In genomic region chr5:113514062-113514461, GRCm38 (mm10) we compare ENCODE assay signal across 13 mouse cellular contexts. TPM values are rescaled to one million over a fixed set of nuclear protein-coding genes. Genes with fewer than 3 reads are reported as not detected.
DNase-seq lines count a peak whose midpoint lies in the region; ATAC-seq and TF ChIP-seq lines count a peak whose summit lies in the region.
"Had no signal": no experiment of that assay in that cellular context is flagged by ENCODE, and none has a peak within 500 bp of the region (broad histone marks: within the 10 kb centered on the region; RNA-seq: fewer than 3 reads in every experiment).

No protein-coding gene starts in this region.

- TF ChIP-seq CTCF in heart, postnatal 0 days (IDR thresholded peaks at IDR 0.05; ENCODE audit: low read depth), result no peak
- TF ChIP-seq CTCF in cerebellum, adult 2 months (IDR thresholded peaks at IDR 0.05; ENCODE audit: borderline replicate concordance, insufficient read depth, low read depth, low read length), result no peak
- no peak for TF ChIP-seq CTCF in intestine, postnatal 0 days (IDR thresholded peaks at IDR 0.05; ENCODE audit: low read depth)

- TF ChIP-seq EP300 in heart, postnatal 0 days (IDR thresholded peaks at IDR 0.05; ENCODE audit: low read depth), result no peak

- no peaks in the 10 kb centered on the region for H3K9me3 ChIP-seq in heart, postnatal 0 days (replicated peaks; ENCODE audit: control insufficient read depth, low read length)
- H3K9me3 ChIP-seq in forebrain, embryonic 11.5 days (ENCODE audit: control insufficient read depth, low read length), result no peaks in the 10 kb centered on the region
- H3K9me3 ChIP-seq in intestine, postnatal 0 days (ENCODE audit: control insufficient read depth), result no peaks in the 10 kb centered on the region
- H3K9me3 ChIP-seq: liver, embryonic 15.5 days; megakaryocyte, embryonic 14.5 days had no signal

- TF ChIP-seq POLR2A in cerebellum, adult 2 months (IDR thresholded peaks at IDR 0.05; ENCODE audit: borderline replicate concordance, insufficient read depth, low read length), result no peak

- H3K4me2 ChIP-seq in heart, postnatal 0 days (ENCODE audit: low read depth, low read length), result no peak overlapping the region
- H3K4me2 ChIP-seq in forebrain, embryonic 11.5 days (ENCODE audit: low read depth, low read length, severe bottlenecking), result no peak overlapping the region
- no peak overlapping the region for H3K4me2 ChIP-seq in intestine, postnatal 0 days (replicated peaks; ENCODE audit: low read depth)
- H3K4me2 ChIP-seq: liver, embryonic 15.5 days had no signal

- ATAC-seq in heart, postnatal 0 days (ENCODE audit: insufficient read depth, low read depth), result no peak; the same call in 1 of the 2 replicates
- ATAC-seq in forebrain, embryonic 11.5 days (replicated peaks; ENCODE audit: low FRiP score), result no peak
- ATAC-seq in intestine, postnatal 0 days, result no peak

- no peaks in the 10 kb centered on the region for H3K36me3 ChIP-seq in heart, postnatal 0 days (replicated peaks; ENCODE audit: control insufficient read depth, insufficient read depth, low read length)
- H3K36me3 ChIP-seq in forebrain, embryonic 11.5 days (ENCODE audit: control insufficient read depth, insufficient read depth, low read length), result no peaks in the 10 kb centered on the region
- H3K36me3 ChIP-seq in intestine, postnatal 0 days (ENCODE audit: control insufficient read depth, insufficient read depth), result no peaks in the 10 kb centered on the region
- H3K36me3 ChIP-seq: liver, embryonic 15.5 days had no signal

- DNase-seq in heart, postnatal 0 days (ENCODE audit: low spot score), result peak; percentile 18
- DNase-seq in heart, adult 11 months, result no peak
- peak; percentile 72 to 80 for DNase-seq in cerebellum, adult 2 months
- DNase-seq in cerebellum, postnatal 36 days, result peak; percentile 69 to 72
- DNase-seq in left cerebral cortex, postnatal 25 days (ENCODE audit: low spot score in 2 of 2), result peak; percentile 83 to 98
- DNase-seq in kidney, adult 11 months, result no peak
- DNase-seq in forebrain, embryonic 11.5 days (ENCODE audit: low spot score), result no peak
- DNase-seq: adrenal gland, postnatal 25 days; kidney, postnatal 4 days had no signal

- H3K4me1 ChIP-seq in heart, postnatal 0 days (ENCODE audit: control insufficient read depth, insufficient read depth), result peaks cover 5% of the 10 kb centered on the region; the same call in 1 of the 2 replicates
- H3K4me1 ChIP-seq in cerebellum, adult 2 months (ENCODE audit: control insufficient read depth, insufficient read depth, low read length), result peaks cover 74% of the 10 kb centered on the region
- peaks cover 2% of the 10 kb centered on the region; the same call in 1 of the 2 replicates for H3K4me1 ChIP-seq in forebrain, embryonic 11.5 days (replicated peaks; ENCODE audit: control insufficient read depth, insufficient read depth, low read length)
- H3K4me1 ChIP-seq in intestine, postnatal 0 days (replicated peaks; ENCODE audit: control insufficient read depth, insufficient read depth, low read length), result no peaks in the 10 kb centered on the region
- H3K4me1 ChIP-seq: liver, embryonic 15.5 days; megakaryocyte, embryonic 14.5 days had no signal

- no peak overlapping the region for H3K27ac ChIP-seq in heart, postnatal 0 days (ENCODE audit: low read depth)
- H3K27ac ChIP-seq in cerebellum, adult 2 months (ENCODE audit: insufficient read depth, low read length), result peak overlapping the region; percentile 44
- no peak overlapping the region for H3K27ac ChIP-seq in forebrain, embryonic 11.5 days (ENCODE audit: low read depth, low read length)
- H3K27ac ChIP-seq in intestine, postnatal 0 days (ENCODE audit: low read depth, low read length), result no peak overlapping the region
- H3K27ac ChIP-seq: liver, embryonic 15.5 days; stomach, postnatal 0 days had no signal

- 0 out of 2 replicates have a peak, but pooled peaks cover 10% of the 10 kb centered on the region for H3K27me3 ChIP-seq in heart, postnatal 0 days (ENCODE audit: control insufficient read depth, insufficient read depth, low read length)
- no peaks in the 10 kb centered on the region for H3K27me3 ChIP-seq in cerebellum, adult 2 months (ENCODE audit: control insufficient read depth, insufficient read depth, low read length)
- H3K27me3 ChIP-seq in forebrain, embryonic 11.5 days (ENCODE audit: control insufficient read depth, insufficient read depth, low read length), result no peaks in the 10 kb centered on the region
- H3K27me3 ChIP-seq in intestine, postnatal 0 days (replicated peaks; ENCODE audit: control insufficient read depth, insufficient read depth, low read length), result no peaks in the 10 kb centered on the region
- H3K27me3 ChIP-seq: liver, embryonic 15.5 days had no signal

- no peak overlapping the region for H3K9ac ChIP-seq in heart, postnatal 0 days (replicated peaks; ENCODE audit: low read depth, low read length)
- no peak overlapping the region for H3K9ac ChIP-seq in forebrain, embryonic 11.5 days (ENCODE audit: low read length)
- H3K9ac ChIP-seq in intestine, postnatal 0 days (ENCODE audit: low read depth, low read length), result no peak overlapping the region
- H3K9ac ChIP-seq: liver, embryonic 15.5 days had no signal

- intact Hi-C loops in left cerebral cortex, postnatal 25 days (cut with DNase I), result no loop called here

- no peak overlapping the region for H3K4me3 ChIP-seq in heart, postnatal 0 days (ENCODE audit: low read depth, low read length)
- H3K4me3 ChIP-seq in cerebellum, adult 2 months (replicated peaks; ENCODE audit: insufficient read depth, low read depth, low read length), result no peak overlapping the region
- no peak overlapping the region for H3K4me3 ChIP-seq in forebrain, embryonic 11.5 days (ENCODE audit: low read depth, low read length)
- H3K4me3 ChIP-seq in intestine, postnatal 0 days (ENCODE audit: low read depth, low read length), result no peak overlapping the region
- H3K4me3 ChIP-seq: liver, embryonic 15.5 days; megakaryocyte, embryonic 14.5 days had no signal

- 29% methylated on average over 6 of the region's 6 CpGs for WGBS in heart, postnatal 0 days
- WGBS in cerebellum, adult 2 months, result 19% methylated on average over 6 of the region's 6 CpGs
- WGBS in forebrain, embryonic 11.5 days, result 87% methylated on average over 6 of the region's 6 CpGs
- WGBS in intestine, postnatal 0 days, result 73% methylated on average over 6 of the region's 6 CpGs

RNA-seq across cellular contexts. Expression of gene Wscd2, which starts 23.9 kb away (rescaled TPM):
- 0.73 and 4.5 TPM in 2 replicates for total RNA-seq in heart, postnatal 0 days (2014; rRNA removed; ENCODE audit: low replicate concordance)
- polyA plus RNA-seq in heart, postnatal 0 days (2015; fragmentation: Nextera tagmentation; extraction: Ambion mirVana), result 0.27 and 0.34 TPM in 2 replicates
- polyA plus RNA-seq in cerebellum, adult 2 months (2012; rRNA removed), result 113 and 136 TPM in 2 replicates
- total RNA-seq in left cerebral cortex, postnatal 25 days (2021), result 10 to 100 TPM; 56.0 to 67.5 TPM
- 6.7 and 7.6 TPM in 2 replicates for polyA plus RNA-seq in forebrain, embryonic 11.5 days (2014; fragmentation: Nextera tagmentation; extraction: Ambion mirVana)
- 4.2 and 4.9 TPM in 2 replicates for polyA plus RNA-seq in intestine, postnatal 0 days (2015; fragmentation: Nextera tagmentation; extraction: Ambion mirVana)

Comparison
In these comparisons a context has a peak if more than half of its experiments do, and no peak if none do; other contexts are left out.
1. DNase-seq: peak in heart, postnatal 0 days (single experiment), cerebellum, adult 2 months (2 of 2), cerebellum, postnatal 36 days (2 of 2) and left cerebral cortex, postnatal 25 days (2 of 2); none in heart, adult 11 months (single experiment), kidney, adult 11 months (single experiment) and forebrain, embryonic 11.5 days (single experiment).
2. RNA of gene Wscd2, which starts 23.9 kb away (polyA plus RNA-seq): 113 to 136 TPM in cerebellum, adult 2 months; 6.7 to 7.6 TPM in forebrain, embryonic 11.5 days, 4.2 to 4.9 TPM in intestine, postnatal 0 days and 0.27 to 0.34 TPM in heart, postnatal 0 days; every median in the first group is over 10 times any median in the second.